Mouse (Mus musculus): ENCODE data around the gene Slc48a1. TPM values are rescaled to one million over a fixed set of nuclear protein-coding genes. Genes with fewer than 3 reads are reported as not detected.

Gene Slc48a1
- polyA plus RNA-seq (2012; rRNA removed) = 29.3 and 30.8 TPM in 2 replicates

GRCm38 (mm10) chr15:97778311-97779098 is at the start of gene Slc48a1:
Gene Slc48a1, plus strand, starts transcription at chr15:97778520.

DNA sequence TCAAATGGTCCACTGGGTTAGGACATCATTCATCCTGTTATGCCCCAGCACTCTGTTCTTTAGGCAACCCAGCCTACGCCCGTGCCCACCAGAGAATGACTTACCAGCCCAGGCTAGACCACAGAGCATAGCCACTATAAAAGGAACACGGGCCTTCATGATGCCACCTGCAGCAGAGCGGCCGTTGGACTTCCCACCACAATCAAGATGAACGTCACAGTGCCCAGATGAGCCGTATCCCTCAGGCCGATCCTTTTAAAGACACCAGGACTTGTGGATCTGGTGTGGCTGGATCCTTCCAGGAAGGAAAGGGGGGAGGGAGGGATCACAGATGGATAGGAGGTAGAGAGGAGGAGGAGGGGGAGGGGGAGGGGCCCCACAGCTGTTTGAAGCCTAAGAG is 47.2 kb upstream of the Slc48a1 start, which contains the start of gene Endou:
Endou (minus strand) TSS at position 229 of the 400 bp plus-strand sequence.

GRCm38 (mm10) chr15:97767280-97768186 is 10.8 kb upstream of the Slc48a1 start, which contains the start of gene Rapgef3:
Gene Rapgef3, minus strand, starts transcription at chr15:97767972.

Other genes starting within 250 kb of the Slc48a1 start
- gene Rpap3, start 72.7 kb upstream of the Slc48a1 start, polyA plus RNA-seq (2012; rRNA removed) = 5.0 and 5.2 TPM in 2 replicates
- gene Endou, start 47.2 kb upstream of the Slc48a1 start, polyA plus RNA-seq (2012; rRNA removed) = 0.30 and 0.34 TPM in 2 replicates
- gene Rapgef3, start 10.5 kb upstream of the Slc48a1 start, polyA plus RNA-seq (2012; rRNA removed) = 3.1 and 3.4 TPM in 2 replicates
- gene Hdac7, start 66.0 kb downstream of the Slc48a1 start, polyA plus RNA-seq (2012; rRNA removed) = 8.7 and 10.5 TPM in 2 replicates
- 0.05 and 0.14 TPM in 2 replicates for gene Vdr, start 132.1 kb downstream of the Slc48a1 start, polyA plus RNA-seq (2012; rRNA removed)
- gene Tmem106c, start 185.7 kb downstream of the Slc48a1 start, polyA plus RNA-seq (2012; rRNA removed) = 15.7 and 16.1 TPM in 2 replicates
- 0.03 and 0.08 TPM in 2 replicates for gene Col2a1, start 226.2 kb downstream of the Slc48a1 start, polyA plus RNA-seq (2012; rRNA removed)

Data from liver, embryonic 18 days (tissue).